Mouse (Mus musculus): ENCODE results near the gene Iqsec1. TPM values are rescaled to one million over a fixed set of nuclear protein-coding genes. Genes with fewer than 3 reads are reported as not detected.

The Iqsec1 gene
- polyA plus RNA-seq, 1 experiment from 2014 or later = 11.6 TPM

DNA sequence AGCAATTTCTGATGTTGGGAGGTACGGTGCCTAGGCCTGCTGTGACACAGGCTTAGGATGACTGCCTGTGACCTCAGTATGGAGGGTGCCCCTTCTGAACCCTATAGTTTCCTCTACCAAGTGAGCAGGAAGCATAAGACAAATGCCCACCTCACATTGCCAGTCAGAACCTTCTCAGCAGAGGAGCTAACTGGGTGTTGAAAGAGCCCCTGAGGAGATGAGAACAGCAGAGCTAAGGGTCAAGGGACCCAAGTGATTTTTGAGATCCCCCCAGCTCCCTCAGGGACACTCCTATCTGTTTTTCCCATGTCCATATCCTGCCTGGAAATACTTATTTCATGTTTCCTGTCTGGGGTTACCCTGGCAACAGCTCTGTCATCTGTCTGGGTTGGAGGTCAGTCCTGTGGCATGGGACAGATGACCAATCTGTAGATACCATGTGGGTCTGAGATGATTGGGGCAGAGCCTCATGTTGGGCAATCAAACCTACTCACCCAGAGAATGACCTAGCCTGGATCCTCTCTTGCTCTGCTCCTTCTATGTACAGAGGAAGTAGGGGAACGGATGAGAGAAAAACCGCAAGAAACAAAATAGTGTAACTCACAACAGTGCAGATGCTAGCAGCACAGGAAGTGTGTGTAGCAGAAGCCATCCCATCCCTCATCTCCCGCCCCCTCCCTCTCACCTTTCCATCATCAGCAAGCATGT, 248.0 kb downstream of the Iqsec1 start:
- ATAC-seq (ENCODE audit: insufficient number of reproducible peaks, low FRiP score, low TSS enrichment, low read depth) = no peak
- H3K4me3 ChIP-seq = no peak overlapping the region
- WGBS = 81% methylated on average over 4 of the region's 4 CpGs

DNA sequence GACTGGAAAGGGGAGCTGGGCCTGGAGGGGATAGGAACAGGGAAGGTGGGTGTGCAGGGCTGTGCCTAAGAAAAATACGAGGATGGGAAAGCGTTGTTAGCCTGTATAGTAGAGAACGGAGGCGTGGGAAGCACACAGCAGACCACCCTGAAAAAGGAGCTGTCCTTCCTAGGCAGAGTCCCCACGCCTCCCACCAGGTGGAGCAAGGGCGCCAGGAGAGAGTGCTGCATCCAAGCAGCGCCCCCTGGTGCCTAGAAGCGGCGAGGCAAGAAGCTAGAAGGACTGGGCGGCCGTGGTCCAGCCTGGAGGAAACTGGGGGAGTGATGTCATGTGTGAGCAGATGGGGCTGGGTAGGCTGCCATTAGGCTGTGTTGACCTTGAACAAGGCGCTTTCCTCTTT, 251.1 kb downstream of the Iqsec1 start:
- Histone ChIP-seq H3K4me2 (peak overlapping the region; percentile 96), H3K4me3 (peak overlapping the region; percentile 78), H3K9ac (no peak overlapping the region), H3K4me1 (peaks cover 23% of the 10 kb centered on the region), H3K9me3 (no peaks in the 10 kb centered on the region), H3K27ac (no peak overlapping the region; the same call in 1 of the 2 replicates), H3K27me3 (no peaks in the 10 kb centered on the region), H3K36me3 (no peaks in the 10 kb centered on the region)
- 2% methylated on average over 12 of the region's 12 CpGs for WGBS
- peak; percentile 61; the same call in 1 of the 2 replicates for ATAC-seq (ENCODE audit: insufficient number of reproducible peaks, low FRiP score, low TSS enrichment, low read depth)

More for the DNA sequence above, 248.0 kb downstream of the Iqsec1 start:
- H3K36me3 ChIP-seq = no peaks in the 10 kb centered on the region
- H3K9ac ChIP-seq = no peak overlapping the region
- H3K27ac ChIP-seq = no peak overlapping the region
- peaks cover 19% of the 10 kb centered on the region for H3K4me1 ChIP-seq
- no peak overlapping the region for H3K4me2 ChIP-seq
- H3K9me3 ChIP-seq = no peaks in the 10 kb centered on the region
- H3K27me3 ChIP-seq = no peaks in the 10 kb centered on the region

GRCm38 (mm10) chr6:90736691-90737245, 251.7 kb downstream of the Iqsec1 start:
- peak overlapping the region; percentile 54 for H3K27ac ChIP-seq
- H3K4me2 ChIP-seq = peak overlapping the region; percentile 96
- peak overlapping the region; percentile 78 for H3K4me3 ChIP-seq
- no peaks in the 10 kb centered on the region for H3K27me3 ChIP-seq
- peak overlapping the region; percentile 61 for H3K9ac ChIP-seq
- peak; percentile 30; the same call in 1 of the 2 replicates for ATAC-seq (ENCODE audit: insufficient number of reproducible peaks, low FRiP score, low TSS enrichment, low read depth)
- under 1% methylated on average over 48 of the region's 52 CpGs for WGBS
- no peaks in the 10 kb centered on the region for H3K36me3 ChIP-seq
- no peaks in the 10 kb centered on the region for H3K9me3 ChIP-seq
- H3K4me1 ChIP-seq = peaks cover 23% of the 10 kb centered on the region

DNA sequence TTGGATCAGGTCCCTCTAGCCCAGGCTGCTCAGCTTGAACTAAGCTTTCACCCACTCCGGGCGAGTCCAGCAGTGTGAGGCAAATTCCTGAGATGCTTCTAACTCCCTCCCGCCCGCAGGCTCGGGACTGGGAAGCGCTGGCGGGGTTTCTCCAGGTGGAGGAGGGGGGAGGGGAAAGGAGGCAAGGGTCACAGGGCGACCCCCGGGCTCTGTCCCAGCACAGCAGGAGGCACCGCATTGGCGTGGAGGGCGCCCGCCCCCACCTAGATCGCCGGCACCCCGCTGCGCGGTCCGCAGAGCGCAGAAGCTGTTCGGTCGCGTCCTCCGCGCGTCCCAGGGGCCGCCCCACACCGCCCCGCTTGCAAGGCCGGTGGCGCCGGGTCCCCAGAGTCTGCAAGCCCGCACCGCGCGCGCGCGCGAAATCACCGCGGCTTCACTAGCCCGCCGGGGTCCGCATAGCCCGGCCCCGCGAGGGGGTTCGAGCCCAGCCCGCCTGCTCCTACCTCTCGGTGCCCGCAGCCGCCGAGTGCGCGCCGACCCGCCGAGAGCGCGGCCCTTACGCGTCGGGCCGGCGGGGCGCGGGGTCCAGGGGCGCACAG, 252.3 kb downstream of the Iqsec1 start:
- Histone ChIP-seq H3K27ac (peak overlapping the region; percentile 47), H3K4me2 (peak overlapping the region; percentile 96), H3K27me3 (no peaks in the 10 kb centered on the region), H3K4me3 (peak overlapping the region; percentile 78), H3K36me3 (no peaks in the 10 kb centered on the region), H3K4me1 (peaks cover 28% of the 10 kb centered on the region), H3K9me3 (no peaks in the 10 kb centered on the region), H3K9ac (peak overlapping the region; percentile 61)
- 1% methylated on average over 56 of the region's 69 CpGs for WGBS
- 0 out of 2 replicates have a peak, but pooled peaks have one; percentile 15 for ATAC-seq (ENCODE audit: insufficient number of reproducible peaks, low FRiP score, low TSS enrichment, low read depth)

DNA sequence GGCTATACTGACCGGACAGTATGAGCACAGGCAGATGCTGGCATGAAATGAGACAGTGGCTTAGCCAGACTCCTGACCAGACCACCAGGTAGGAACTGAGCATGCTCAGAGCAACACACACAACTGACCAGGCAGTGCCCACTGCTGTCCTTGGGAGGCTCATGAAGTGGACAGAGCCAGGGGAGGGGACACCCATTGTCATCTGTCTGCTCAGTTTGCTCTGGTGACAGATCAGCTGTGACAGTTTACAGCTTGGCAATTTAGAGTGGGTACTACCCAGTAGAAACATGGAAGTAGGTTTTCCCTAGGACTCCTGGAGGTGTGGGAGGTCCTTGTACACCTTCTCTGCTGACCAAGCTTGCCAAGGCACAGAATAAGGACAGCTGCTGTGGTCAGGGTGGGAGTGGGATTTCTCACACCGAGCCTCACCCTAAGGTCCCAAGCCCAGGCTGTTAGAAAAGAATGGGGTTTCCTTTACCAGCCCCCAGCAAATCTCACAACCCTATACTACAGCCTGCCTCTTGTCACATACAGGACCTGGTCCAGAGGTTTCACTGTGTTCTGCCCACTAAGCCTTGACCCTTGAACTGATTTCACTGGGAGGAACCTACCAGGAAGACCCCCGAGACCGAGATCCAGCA, 253.0 kb downstream of the Iqsec1 start:
- no peaks in the 10 kb centered on the region for H3K36me3 ChIP-seq
- no peak for ATAC-seq (ENCODE audit: insufficient number of reproducible peaks, low FRiP score, low TSS enrichment, low read depth)
- H3K27me3 ChIP-seq = no peaks in the 10 kb centered on the region
- no peak overlapping the region for H3K27ac ChIP-seq
- WGBS = 34% methylated on average over 4 of the region's 4 CpGs
- no peaks in the 10 kb centered on the region for H3K9me3 ChIP-seq
- peak overlapping the region; percentile 96 for H3K4me2 ChIP-seq
- H3K4me3 ChIP-seq = peak overlapping the region; percentile 78
- peak overlapping the region; percentile 61; the same call in 1 of the 2 replicates for H3K9ac ChIP-seq
- peaks cover 31% of the 10 kb centered on the region for H3K4me1 ChIP-seq

DNA sequence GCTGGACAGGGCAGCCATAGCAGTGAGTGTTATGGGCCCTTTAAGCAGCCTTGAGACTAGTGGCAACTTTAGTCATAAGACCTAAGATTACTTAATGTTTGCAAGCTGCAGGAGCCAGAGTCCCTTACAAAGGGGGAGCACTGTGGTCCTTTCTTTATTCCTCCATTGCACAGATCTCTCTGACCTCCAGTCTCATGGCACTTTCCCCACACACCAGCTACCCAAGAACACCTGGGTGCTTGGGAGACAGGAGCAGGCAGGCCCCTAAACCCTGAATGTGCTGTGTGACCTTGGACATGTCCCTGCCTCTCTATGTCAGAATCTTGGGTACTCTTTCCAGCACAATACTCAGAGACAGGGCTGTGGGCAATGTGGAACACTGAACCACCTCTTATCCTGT, 253.7 kb downstream of the Iqsec1 start:
- Histone ChIP-seq H3K4me2 (no peak overlapping the region), H3K4me1 (peaks cover 37% of the 10 kb centered on the region), H3K9ac (no peak overlapping the region), H3K27me3 (no peaks in the 10 kb centered on the region), H3K27ac (no peak overlapping the region), H3K4me3 (no peak overlapping the region), H3K9me3 (no peaks in the 10 kb centered on the region), H3K36me3 (no peaks in the 10 kb centered on the region)
- ATAC-seq (ENCODE audit: insufficient number of reproducible peaks, low FRiP score, low TSS enrichment, low read depth) = no peak

DNA sequence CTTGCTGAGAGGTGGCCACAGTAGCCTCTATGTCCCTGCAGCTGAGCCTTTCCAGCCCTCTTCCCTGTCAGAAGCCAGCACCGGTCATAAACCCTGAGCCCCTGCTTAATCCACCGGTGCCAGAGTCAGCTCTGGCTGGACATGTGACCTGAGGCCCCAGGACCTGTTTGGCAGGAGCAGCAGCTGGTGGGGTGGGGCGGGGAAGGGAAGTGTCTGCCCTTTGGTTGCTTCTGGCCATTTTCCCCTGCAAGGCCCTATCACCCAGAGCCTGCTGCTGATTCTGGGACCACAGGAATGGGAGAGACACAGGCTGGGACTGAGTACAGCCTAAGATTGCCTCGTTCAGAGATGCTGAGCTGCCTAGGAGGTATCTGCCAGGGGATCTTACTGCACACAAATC, 257.2 kb downstream of the Iqsec1 start:
- 14% methylated on average over 4 of the region's 4 CpGs for WGBS
- Histone ChIP-seq H3K36me3 (no peaks in the 10 kb centered on the region), H3K9ac (no peak overlapping the region), H3K27me3 (no peaks in the 10 kb centered on the region), H3K4me1 (peaks cover 42% of the 10 kb centered on the region), H3K4me3 (no peak overlapping the region), H3K4me2 (no peak overlapping the region), H3K9me3 (no peaks in the 10 kb centered on the region), H3K27ac (no peak overlapping the region)
- no peak for ATAC-seq (ENCODE audit: insufficient number of reproducible peaks, low FRiP score, low TSS enrichment, low read depth)

DNA sequence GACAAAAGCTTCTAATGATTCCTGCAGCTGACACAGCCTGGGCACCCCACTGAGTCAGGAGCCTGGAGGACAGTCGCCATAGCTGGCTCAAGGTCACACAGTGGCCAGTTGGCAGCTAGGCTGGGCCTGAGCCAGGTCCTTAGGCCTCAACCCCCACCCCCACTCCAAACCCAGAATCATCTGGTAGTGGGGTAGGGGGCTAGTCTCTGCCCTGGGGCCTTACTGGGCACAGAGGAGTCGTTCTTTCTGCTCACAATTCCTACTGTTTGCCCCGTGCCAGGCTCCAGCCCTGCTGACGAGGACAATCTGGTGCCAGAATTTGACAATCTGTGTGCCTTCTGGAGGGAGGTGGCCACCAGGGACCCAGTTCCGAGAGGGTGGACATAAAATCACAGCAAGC, 258.7 kb downstream of the Iqsec1 start:
- Histone ChIP-seq H3K9ac (no peak overlapping the region), H3K4me2 (no peak overlapping the region), H3K36me3 (no peaks in the 10 kb centered on the region), H3K27me3 (no peaks in the 10 kb centered on the region), H3K9me3 (no peaks in the 10 kb centered on the region), H3K4me3 (no peak overlapping the region), H3K27ac (no peak overlapping the region), H3K4me1 (peaks cover 41% of the 10 kb centered on the region)
- 50% methylated on average over 5 of the region's 5 CpGs for WGBS
- ATAC-seq (ENCODE audit: insufficient number of reproducible peaks, low FRiP score, low TSS enrichment, low read depth) = no peak

DNA sequence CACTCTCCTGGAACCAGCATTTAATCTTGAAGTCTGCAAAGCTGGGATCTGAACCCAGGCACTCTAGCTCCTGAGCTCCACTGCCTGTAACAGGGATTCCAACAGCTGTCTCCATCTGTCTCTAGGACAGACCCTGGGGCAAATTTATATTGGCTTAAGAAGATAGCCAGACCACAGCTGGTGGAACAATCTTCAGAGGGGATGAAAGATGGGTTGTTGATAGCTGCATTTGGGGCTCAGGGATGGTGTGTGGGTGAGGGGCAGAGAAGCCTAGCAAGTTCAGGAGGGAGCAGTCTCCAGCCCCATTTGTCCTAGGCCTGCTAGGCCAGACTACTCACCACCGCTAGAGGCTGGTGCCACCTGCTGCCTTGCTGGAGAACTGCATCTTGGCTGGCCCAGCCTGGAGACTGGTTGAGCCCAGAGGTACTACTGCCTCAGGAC, 260.0 kb downstream of the Iqsec1 start:
- Histone ChIP-seq H3K36me3 (no peaks in the 10 kb centered on the region), H3K27ac (no peak overlapping the region), H3K4me3 (no peak overlapping the region), H3K27me3 (no peaks in the 10 kb centered on the region), H3K4me1 (peaks cover 45% of the 10 kb centered on the region), H3K4me2 (no peak overlapping the region), H3K9ac (no peak overlapping the region), H3K9me3 (no peaks in the 10 kb centered on the region)
- 0% methylated on average over 1 of the region's 1 CpGs for WGBS
- ATAC-seq (ENCODE audit: insufficient number of reproducible peaks, low FRiP score, low TSS enrichment, low read depth) = peak; percentile 79

DNA sequence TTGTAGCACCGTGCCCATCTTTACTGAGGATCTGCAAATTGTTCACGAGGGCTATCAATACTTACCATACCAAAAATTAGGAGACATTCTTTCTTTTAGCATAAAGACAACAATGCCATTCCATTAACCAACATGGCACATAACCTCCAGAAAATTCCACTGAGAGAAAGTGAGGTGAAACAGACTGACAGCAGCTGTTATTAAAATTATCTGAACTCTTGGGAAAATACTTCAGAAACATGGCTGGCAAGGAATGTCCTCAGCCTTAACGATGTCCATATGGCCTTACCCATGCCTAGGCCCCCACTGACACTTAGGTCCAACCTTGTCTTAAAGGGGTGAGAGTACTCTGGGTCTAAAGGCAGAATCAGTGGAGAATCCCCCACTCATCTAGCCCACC, 260.7 kb downstream of the Iqsec1 start:
- H3K4me1 ChIP-seq = peaks cover 45% of the 10 kb centered on the region
- no peak for ATAC-seq (ENCODE audit: insufficient number of reproducible peaks, low FRiP score, low TSS enrichment, low read depth)
- 66% methylated on average over 3 of the region's 3 CpGs for WGBS
- no peaks in the 10 kb centered on the region for H3K9me3 ChIP-seq
- H3K27ac ChIP-seq = no peak overlapping the region
- no peak overlapping the region for H3K4me3 ChIP-seq
- H3K36me3 ChIP-seq = no peaks in the 10 kb centered on the region
- no peaks in the 10 kb centered on the region for H3K27me3 ChIP-seq
- no peak overlapping the region for H3K9ac ChIP-seq
- no peak overlapping the region for H3K4me2 ChIP-seq

DNA sequence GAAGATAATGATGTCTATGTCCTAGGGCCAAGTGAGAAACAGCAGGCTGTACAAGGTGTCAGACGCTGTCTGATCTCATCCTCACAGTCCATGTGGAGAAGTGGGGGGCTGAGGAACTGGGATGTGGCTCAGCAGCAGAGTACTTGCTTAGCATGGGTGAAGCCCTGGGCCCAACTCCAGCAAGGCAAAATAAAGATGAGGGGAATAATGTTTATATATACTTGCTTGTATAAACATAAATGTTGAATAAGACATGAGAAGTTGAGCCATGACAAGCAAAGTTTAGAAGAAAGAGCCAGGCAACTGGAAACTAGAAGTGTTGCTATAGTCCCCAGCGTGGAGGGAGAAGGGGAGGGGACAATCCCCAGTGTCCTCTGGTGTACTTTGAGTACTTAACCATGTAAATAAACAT, 261.8 kb downstream of the Iqsec1 start:
- Histone ChIP-seq H3K36me3 (no peaks in the 10 kb centered on the region), H3K27ac (no peak overlapping the region), H3K27me3 (no peaks in the 10 kb centered on the region), H3K4me2 (no peak overlapping the region), H3K4me3 (no peak overlapping the region), H3K9ac (no peak overlapping the region), H3K4me1 (peaks cover 45% of the 10 kb centered on the region), H3K9me3 (no peaks in the 10 kb centered on the region)
- WGBS = 76% methylated on average over 2 of the region's 2 CpGs
- ATAC-seq (ENCODE audit: insufficient number of reproducible peaks, low FRiP score, low TSS enrichment, low read depth) = no peak

DNA sequence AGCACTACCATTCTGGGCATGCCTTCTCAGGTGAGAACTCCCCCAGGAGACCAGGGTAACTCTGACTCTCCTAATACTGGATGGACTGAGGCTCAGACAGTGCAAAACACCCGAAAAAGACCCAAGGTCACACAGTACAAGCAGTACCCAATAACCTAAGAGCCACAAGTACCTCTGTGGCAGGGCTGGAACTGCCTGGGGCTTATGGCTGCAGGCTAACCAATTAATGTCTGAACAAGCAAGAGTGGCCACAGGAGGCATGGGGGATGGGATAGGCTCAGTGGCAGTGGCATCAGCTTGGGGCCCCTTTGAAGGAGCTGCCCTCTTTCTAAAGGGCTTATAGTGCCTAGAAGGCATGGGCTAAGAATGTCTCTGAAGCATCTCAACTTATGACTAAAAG, 263.0 kb downstream of the Iqsec1 start:
- WGBS = 48% methylated on average over 1 of the region's 1 CpGs
- no peak overlapping the region for H3K4me2 ChIP-seq
- ATAC-seq (ENCODE audit: insufficient number of reproducible peaks, low FRiP score, low TSS enrichment, low read depth) = no peak
- H3K27me3 ChIP-seq = no peaks in the 10 kb centered on the region
- no peaks in the 10 kb centered on the region for H3K36me3 ChIP-seq
- no peak overlapping the region for H3K4me3 ChIP-seq
- no peaks in the 10 kb centered on the region for H3K9me3 ChIP-seq
- peaks cover 37% of the 10 kb centered on the region for H3K4me1 ChIP-seq
- no peak overlapping the region for H3K9ac ChIP-seq
- no peak overlapping the region for H3K27ac ChIP-seq
